Mouse (Mus musculus) MEL (cell line): Measurements from ENCODE around the gene Tmem88.

Experiments used
- HCFC1 ChIP-seq: IDR thresholded peaks from 2 replicates; pipeline ENCODE4 v1.6.1; 2012; ENCODE audit warnings: low read depth, mild to moderate bottlenecking, inconsistent platforms, low read length, improper control_type of control experiment, moderate library complexity
- MYC ChIP-seq: IDR thresholded peaks from 2 replicates; pipeline ENCODE4 v1.6.1; 2011; ENCODE audit warnings: low read depth, mild to moderate bottlenecking, low read length, improper control_type of control experiment, moderate library complexity
- TBP ChIP-seq: IDR thresholded peaks from 2 replicates; pipeline ENCODE4 v1.8.0; 2011; ENCODE audit warnings: low read depth, low read length, improper control_type of control experiment

DNA sequence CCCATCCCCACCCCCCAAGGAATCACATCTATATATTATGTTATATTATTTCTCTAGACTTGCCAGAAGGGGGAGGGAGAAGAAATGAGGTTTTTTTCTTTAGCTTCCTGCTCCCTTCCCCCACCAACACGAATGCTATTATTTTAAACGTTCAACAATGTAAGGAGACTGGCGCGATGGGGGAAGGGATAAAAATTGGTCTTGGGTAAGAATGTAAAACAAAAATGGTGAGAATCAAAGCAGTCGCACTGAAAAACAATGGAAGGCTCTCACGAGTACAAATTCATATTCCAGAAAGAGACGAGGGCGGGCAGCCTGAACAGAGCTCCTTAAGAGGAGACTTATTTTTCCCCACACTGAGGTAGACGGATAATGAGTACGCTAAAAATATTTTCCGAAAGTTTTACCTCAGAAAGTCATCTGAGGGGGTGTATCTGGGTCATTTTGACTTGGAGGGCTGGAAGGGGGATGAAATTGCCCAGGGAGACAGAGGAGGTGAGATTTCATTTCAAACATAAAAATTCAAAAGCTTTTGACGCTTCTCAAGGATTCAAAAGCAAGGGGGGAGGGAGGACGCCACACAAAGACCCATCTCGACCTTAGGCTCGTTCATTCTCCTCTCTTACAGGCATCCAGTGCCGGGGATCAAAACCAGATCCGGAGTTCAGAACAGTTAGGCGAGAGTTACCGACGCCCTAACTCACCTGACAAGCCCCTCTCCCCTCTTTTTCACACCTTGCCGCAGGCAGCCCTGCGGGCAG lies 31.0 kb downstream of the Tmem88 start:
- TF ChIP-seq TBP = no peak; the same call in 1 of the 2 replicates
- TF ChIP-seq MYC = no peak
- TF ChIP-seq HCFC1 = no peak; the same call in none of the 2 replicates
